Mouse (Mus musculus) limb, embryonic 14.5 days (tissue): ENCODE results near the gene Ddx23. TPM values are rescaled to one million over a fixed set of nuclear protein-coding genes. Genes with fewer than 3 reads are reported as not detected.

ENCODE experiments used
- ATAC-seq: fragments of 200-750 bp; cut with Nextera tagmentation; 2 replicates; pipeline ENCODE4 v1.8.0; 2017; ENCODE audit warnings: low read depth, moderate number of reproducible peaks, moderate TSS enrichment; ENCODE audit not compliant: low FRiP score
- DNase-seq: peaks from one replicate; pipeline ENCODE4 v3.0.0-alpha.2; 2015; ENCODE audit warnings: low spot score
- H3K27ac ChIP-seq: fragments of 300-500 bp; sonication (generic); replicated peaks from 2 replicates; pipeline ENCODE4 v1.5.1; 2014; ENCODE audit warnings: low read depth, mild to moderate bottlenecking, low read length, moderate library complexity, mixed read lengths
- H3K27me3 ChIP-seq: fragments of 300-500 bp; sonication (generic); 2 replicates; pipeline ENCODE4 v1.6.1; 2014; ENCODE audit warnings: low read length, mixed read lengths; ENCODE audit not compliant: control insufficient read depth, insufficient read depth
- H3K36me3 ChIP-seq: fragments of 300-500 bp; sonication (generic); 2 replicates; pipeline ENCODE4 v1.6.1; 2014; ENCODE audit warnings: mild to moderate bottlenecking, low read length, moderate library complexity, mixed read lengths; ENCODE audit not compliant: control insufficient read depth, insufficient read depth
- H3K4me1 ChIP-seq: fragments of 300-500 bp; sonication (generic); 2 replicates; pipeline ENCODE4 v1.6.1; 2014; ENCODE audit warnings: antibody characterized with exemption, low read length, mixed read lengths; ENCODE audit not compliant: control insufficient read depth, insufficient read depth
- H3K4me2 ChIP-seq: fragments of 300-500 bp; sonication (generic); replicated peaks from 2 replicates; pipeline ENCODE4 v1.6.1; 2014; ENCODE audit warnings: low read depth, mild to moderate bottlenecking, low read length, moderate library complexity; ENCODE audit not compliant: severe bottlenecking
- H3K4me3 ChIP-seq: fragments of 300-500 bp; sonication (generic); replicated peaks from 2 replicates; pipeline ENCODE4 v1.5.1; 2014; ENCODE audit warnings: low read length
- H3K9ac ChIP-seq: fragments of 300-500 bp; sonication (generic); 2 replicates; pipeline ENCODE4 v1.6.1; 2014; ENCODE audit warnings: mild to moderate bottlenecking, low read depth, low read length, moderate library complexity; ENCODE audit not compliant: severe bottlenecking
- H3K9me3 ChIP-seq: fragments of 300-500 bp; sonication (generic); 2 replicates; pipeline ENCODE4 v1.6.1; 2016; ENCODE audit warnings: low read length; ENCODE audit not compliant: control insufficient read depth
- POLR2A ChIP-seq: fragments of 200-500 bp; IDR thresholded peaks from 2 replicates; pipeline ENCODE4 v1.8.0; 2012; ENCODE audit warnings: inconsistent platforms, mild to moderate bottlenecking, moderate library complexity, borderline replicate concordance; ENCODE audit not compliant: insufficient read depth, insufficient read length; ENCODE audit errors: extremely low read depth
- WGBS: fragments of 180-500 bp; shearing (Covaris S2); extraction: QIAGEN DNeasy Blood & Tissue Kit; methylation state at CpG from one replicate; pipeline ENCODE4 v1.1.7; 2014; 5-methylcytosine and 5-hydroxymethylcytosine counted together
- polyA plus RNA-seq, 2 experiments: library from polyadenylated mRNA; depleted of rRNA in 1 of 2; stranded (reverse) in 1 of 2; unstranded in 1 of 2; fragments of >200 nt; fragmentation: Nextera tagmentation in 1 of 2; extraction: Ambion mirVana in 1 of 2; gene quantifications; 2 replicates each; pipeline versions ENCODE4 v1.2.1 to v1.2.3; 2012 to 2014

Gene Ddx23
- 47.0 and 54.0 TPM in 2 replicates for polyA plus RNA-seq (2012; rRNA removed)
- 22.6 and 26.5 TPM in 2 replicates for polyA plus RNA-seq (2014; fragmentation: Nextera tagmentation; extraction: Ambion mirVana)

DNA sequence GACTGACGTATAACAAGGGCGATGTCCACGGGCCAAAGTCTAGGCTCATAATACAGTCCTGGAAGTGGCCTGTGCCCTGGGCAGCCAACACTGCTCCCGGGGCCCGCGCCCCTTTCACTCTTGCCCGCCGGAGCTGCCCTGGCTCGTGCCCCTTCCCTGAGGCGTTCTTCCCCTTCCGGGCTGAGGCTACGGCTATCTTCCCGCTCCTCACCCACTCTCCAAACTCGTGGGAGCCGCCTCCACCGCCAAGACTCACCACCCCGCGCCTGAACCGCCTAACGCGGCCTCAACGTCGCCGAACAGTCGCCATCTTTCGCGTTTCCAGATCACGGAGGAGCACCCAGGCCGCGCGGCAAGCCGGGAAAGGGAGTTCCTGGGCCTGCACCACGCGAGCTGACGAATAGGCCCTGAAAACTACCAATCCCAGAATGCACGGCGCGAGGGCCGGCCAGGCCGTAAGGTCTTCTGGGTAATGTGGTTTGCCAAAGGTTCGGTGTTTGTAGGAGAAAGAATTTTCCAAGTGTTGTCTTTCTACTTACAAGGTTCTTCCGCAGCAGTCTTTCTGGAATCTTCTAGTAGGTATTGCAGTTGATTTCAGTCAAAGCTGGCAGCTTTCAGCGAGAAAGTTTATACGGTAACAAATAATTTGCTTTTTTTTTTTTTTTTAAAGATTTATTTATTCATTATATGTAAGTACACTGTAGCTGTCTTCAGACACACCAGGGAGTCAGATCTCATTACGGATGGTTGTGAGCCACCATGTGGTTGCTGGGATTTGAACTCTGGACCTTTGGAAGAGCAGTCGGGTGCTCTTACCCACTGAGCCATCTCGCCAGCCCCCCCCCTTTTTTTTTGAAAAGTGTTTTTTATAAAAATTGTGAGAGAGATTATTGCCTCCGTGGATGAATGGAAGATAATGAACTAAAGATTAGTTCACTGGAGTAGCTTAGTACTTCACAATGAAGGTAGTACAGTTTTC, at the start of gene Ddx23:
Gene Ddx23 (minus strand): TSS at position 328 of the 979 bp plus-strand sequence.
- Histone ChIP-seq H3K9ac (peak within 1 kb of the TSS; percentile 88), H3K4me2 (peak within 1 kb of the TSS; percentile 44), H3K27ac (peak within 1 kb of the TSS; percentile 88), H3K4me3 (peak within 1 kb of the TSS; percentile 75), H3K36me3 (peaks cover 19% of the 10 kb centered on the region), H3K4me1 (0 out of 2 replicates have a peak, but pooled peaks cover 6% of the 10 kb centered on the region), H3K27me3 (no peaks in the 10 kb centered on the region), H3K9me3 (no peaks in the 10 kb centered on the region)
- peak; percentile 97 for ATAC-seq
- DNase-seq = peak; percentile 95
- peak; percentile 77; the same call in 1 of the 2 replicates for TF ChIP-seq POLR2A
- WGBS = 5% methylated on average over 47 of the region's 48 CpGs

GRCm38 (mm10) chr15:98710442-98710841, 47.7 kb upstream of the Ddx23 start:
- Histone ChIP-seq H3K4me3 (no peak overlapping the region), H3K4me2 (no peak overlapping the region), H3K27me3 (no peaks in the 10 kb centered on the region), H3K9ac (no peak overlapping the region), H3K4me1 (no peaks in the 10 kb centered on the region), H3K36me3 (no peaks in the 10 kb centered on the region), H3K9me3 (no peaks in the 10 kb centered on the region), H3K27ac (no peak overlapping the region)
- DNase-seq (no peak), ATAC-seq (no peak)
- TF ChIP-seq POLR2A = no peak
- WGBS = 11% methylated on average over 9 of the region's 9 CpGs

- ATAC-seq = peak; percentile 63; the same call in 1 of the 2 replicates
- TF ChIP-seq POLR2A = no peak
- 0 out of 2 replicates have a peak within 1 kb of the TSS, but pooled peaks have one; percentile 40 for H3K9ac ChIP-seq
These were observed 45.2 kb upstream of the Ddx23 start, which contains the start of gene Ccdc65 for GRCm38 (mm10) chr15:98707766-98708372. Gene Ccdc65, plus strand, starts transcription at chr15:98708207.

DNA sequence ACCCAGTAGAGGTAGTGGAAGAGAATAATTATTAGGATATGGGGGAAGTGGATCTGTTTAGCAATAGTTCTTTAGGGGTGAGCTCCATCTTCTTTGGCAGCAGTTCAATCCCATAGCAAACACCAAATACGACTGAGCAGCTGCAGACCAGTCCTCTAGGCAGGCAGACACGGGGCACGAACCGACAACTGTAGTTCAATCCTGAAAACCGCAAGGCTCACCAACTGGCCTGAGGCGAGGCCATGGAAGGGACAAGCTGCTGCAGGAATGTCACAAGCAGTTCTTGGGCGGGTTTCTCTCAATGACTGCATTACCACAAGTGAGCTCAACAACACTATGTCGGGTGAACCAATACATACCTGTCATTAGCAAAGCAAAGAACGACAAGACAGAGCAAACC, 41.6 kb upstream of the Ddx23 start:
- Histone ChIP-seq H3K9ac (no peak overlapping the region), H3K4me2 (no peak overlapping the region), H3K4me3 (no peak overlapping the region), H3K27ac (no peak overlapping the region), H3K9me3 (no peaks in the 10 kb centered on the region), H3K4me1 (no peaks in the 10 kb centered on the region), H3K36me3 (no peaks in the 10 kb centered on the region), H3K27me3 (peaks cover 13% of the 10 kb centered on the region; the same call in 1 of the 2 replicates)
- no peak for ATAC-seq
- 44% methylated on average over 9 of the region's 9 CpGs for WGBS
- no peak for DNase-seq
- no peak for TF ChIP-seq POLR2A

More at GRCm38 (mm10) chr15:98707766-98708372, 45.2 kb upstream of the Ddx23 start, which contains the start of gene Ccdc65:
- peak; percentile 89 for DNase-seq
- Histone ChIP-seq H3K4me3 (peak within 1 kb of the TSS; percentile 36), H3K27ac (no peak within 1 kb of the TSS), H3K4me1 (no peaks in the 10 kb centered on the region), H3K36me3 (no peaks in the 10 kb centered on the region), H3K4me2 (peak within 1 kb of the TSS; percentile 57), H3K27me3 (no peaks in the 10 kb centered on the region), H3K9me3 (no peaks in the 10 kb centered on the region)
- 16% methylated on average over 16 of the region's 16 CpGs for WGBS
